Mouse (Mus musculus) adrenal gland, postnatal 10 days (tissue): Measurements from ENCODE around the gene Hist1h2bf. TPM values are rescaled to one million over a fixed set of nuclear protein-coding genes. Genes with fewer than 3 reads are reported as not detected.
A peak's percentile ranks its signal among the peaks of the same experiment; 100 is the strongest.

ENCODE experiments used
- DNase-seq: peaks from one replicate; pipeline ENCODE4 v3.0.0; 2021; ENCODE audit warnings: mixed read lengths
- microRNA-seq: library from miRNA; unstranded; fragments of <30 nt; microRNA quantifications from one replicate; pipeline ENCODE4 v1.2.0, GENCODE M21; 2021
- total RNA-seq, 2 experiments: library from RNA; stranded (reverse); gene quantifications; 2 replicates each; pipeline ENCODE4 v1.2.3; 2021

The Hist1h2bf gene
- total RNA-seq, 2 experiments from 2014 or later, result 168 to 215 TPM

- no peak for DNase-seq
Measured at GRCm38 (mm10) chr13:23525901-23526300, 48.1 kb downstream of the Hist1h2bf start.

GRCm38 (mm10) chr13:23524654-23525053 is 49.3 kb downstream of the Hist1h2bf start:
- peak; percentile 84 for DNase-seq

DNA sequence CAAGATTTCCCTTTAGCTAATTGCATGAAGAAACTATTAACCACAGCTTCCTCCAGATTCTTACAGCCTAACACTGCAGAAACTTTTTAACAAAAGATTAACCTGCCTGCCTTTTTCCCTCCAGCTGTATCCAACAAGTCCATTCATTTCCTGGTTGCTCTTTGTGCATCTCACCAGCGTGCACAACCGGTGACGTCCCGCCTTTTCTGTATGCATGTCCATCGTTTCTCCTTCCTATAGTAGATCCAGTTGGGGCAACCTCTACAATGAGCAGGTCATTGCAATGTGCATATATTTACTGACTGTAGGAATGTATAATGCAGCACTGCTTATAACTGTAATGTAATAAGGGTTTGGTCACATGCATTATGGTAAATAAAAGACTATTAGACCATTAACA is 50.0 kb downstream of the Hist1h2bf start:
- DNase-seq, result no peak

Small RNA genes lying within 50 kb of the gene (microRNA-seq; reads per million reads assigned to microRNA genes)
- gene Gm44297 (not detected), gene Gm44359 (not detected), gene Gm44394 (1.8 reads per million)

Other genes starting within 250 kb of the Hist1h2bf start
- gene Zfp322a, start 205.0 kb downstream of the Hist1h2bf start, total RNA-seq, result 10 to 100 TPM; 18.9 to 26.9 TPM
- 1 to 10 TPM; 6.1 to 7.1 TPM for gene Abt1, start 150.3 kb downstream of the Hist1h2bf start, total RNA-seq
- under 1 TPM in 1 of 2 experiments, not detected in 1; 0.55 TPM for gene Btn1a1, start 108.3 kb downstream of the Hist1h2bf start, total RNA-seq
- not detected for gene Btn2a2, start 85.3 kb downstream of the Hist1h2bf start, total RNA-seq
- 1,000 to 10,000 TPM in 1 of 2 experiments, 100 to 1,000 TPM in 1; 930 to 1,063 TPM for gene Hist1h4h, start 43.1 kb downstream of the Hist1h2bf start, total RNA-seq
- gene Hist1h2af, start 40.3 kb downstream of the Hist1h2bf start, total RNA-seq, result 100 to 1,000 TPM; 261 to 325 TPM
- 10 to 100 TPM; 76.3 to 91.7 TPM for gene Hist1h3g, start 38.8 kb downstream of the Hist1h2bf start, total RNA-seq
- gene Hist1h2bh, start 30.8 kb downstream of the Hist1h2bf start, total RNA-seq, result 10 to 100 TPM; 20.9 to 25.4 TPM
- gene Hist1h3f, start 30.1 kb downstream of the Hist1h2bf start, total RNA-seq, result 100 to 1,000 TPM in 1 of 2 experiments, 10 to 100 TPM in 1; 93.2 to 104 TPM
- 100 to 1,000 TPM; 529 to 619 TPM for gene Hist1h4f, start 22.5 kb downstream of the Hist1h2bf start, total RNA-seq
- gene Hist1h1d, start 20.9 kb downstream of the Hist1h2bf start, total RNA-seq, result 10 to 100 TPM; 27.8 to 32.6 TPM
- gene Hist1h3e, start 11.8 kb downstream of the Hist1h2bf start, total RNA-seq, result 100 to 1,000 TPM; 246 to 271 TPM
- gene Hist1h2ae, start 3.0 kb downstream of the Hist1h2bf start, total RNA-seq, result 10 to 100 TPM; 54.9 to 55.0 TPM
- gene Hist1h2bg, start 2.8 kb downstream of the Hist1h2bf start, total RNA-seq, result 100 to 1,000 TPM; 395 to 462 TPM
- 10 to 100 TPM; 47.4 to 49.2 TPM for gene Hist1h2ad, start 185 bp upstream of the Hist1h2bf start, total RNA-seq
- gene Hist1h3d, start 1.6 kb upstream of the Hist1h2bf start, total RNA-seq, result 10 to 100 TPM; 38.0 to 43.5 TPM
- gene Hist1h4d, start 7.4 kb upstream of the Hist1h2bf start, total RNA-seq, result 100 to 1,000 TPM; 294 to 310 TPM
- 10 to 100 TPM; 27.7 to 32.2 TPM for gene Hist1h2be, start 46.9 kb upstream of the Hist1h2bf start, total RNA-seq
- gene Hist1h1e, start 48.4 kb upstream of the Hist1h2bf start, total RNA-seq, result 100 to 1,000 TPM; 180 to 217 TPM
- gene Hist1h2ac, start 109.8 kb upstream of the Hist1h2bf start, total RNA-seq, result 1 to 10 TPM; 8.3 to 9.7 TPM
- 10 to 100 TPM; 76.4 to 77.6 TPM for gene Hist1h2bc, start 110.0 kb upstream of the Hist1h2bf start, total RNA-seq
- under 1 TPM; 0.69 to 0.88 TPM for gene Hist1h1t, start 121.6 kb upstream of the Hist1h2bf start, total RNA-seq
- 100 to 1,000 TPM; 175 to 199 TPM for gene Hist1h4c, start 124.3 kb upstream of the Hist1h2bf start, total RNA-seq
- gene Hfe, start 136.7 kb upstream of the Hist1h2bf start, total RNA-seq, result 10 to 100 TPM; 23.3 to 31.0 TPM
- gene Hist1h1c, start 164.6 kb upstream of the Hist1h2bf start, total RNA-seq, result 100 to 1,000 TPM; 366 to 432 TPM
- 100 to 1,000 TPM; 127 to 144 TPM for gene Hist1h3c, start 171.4 kb upstream of the Hist1h2bf start, total RNA-seq
- 100 to 1,000 TPM; 173 to 206 TPM for gene Hist1h2bb, start 172.5 kb upstream of the Hist1h2bf start, total RNA-seq
- 100 to 1,000 TPM; 281 to 334 TPM for gene Hist1h2ab, start 176.9 kb upstream of the Hist1h2bf start, total RNA-seq
- gene Hist1h3b, start 178.1 kb upstream of the Hist1h2bf start, total RNA-seq, result 100 to 1,000 TPM; 390 to 424 TPM
- gene Hist1h4b, start 182.8 kb upstream of the Hist1h2bf start, total RNA-seq, result 100 to 1,000 TPM; 282 to 291 TPM
- gene Hist1h4a, start 187.0 kb upstream of the Hist1h2bf start, total RNA-seq, result 100 to 1,000 TPM; 238 to 251 TPM
- gene Hist1h3a, start 188.2 kb upstream of the Hist1h2bf start, total RNA-seq, result 100 to 1,000 TPM; 258 to 301 TPM
- 100 to 1,000 TPM; 231 to 274 TPM for gene Hist1h1a, start 189.5 kb upstream of the Hist1h2bf start, total RNA-seq
- not detected for gene Trim38, start 195.7 kb upstream of the Hist1h2bf start, total RNA-seq
- 10 to 100 TPM; 16.2 to 33.8 TPM for gene Slc17a2, start 232.8 kb upstream of the Hist1h2bf start, total RNA-seq